Mouse (Mus musculus): ENCODE measurements at regions not wholly inside any gene's neighbourhood (a gene's known extent, or its start where the extent isn't known, plus 50 kb on each side); places are given as distances from the start of the nearest gene placed in this dataset.

DNA sequence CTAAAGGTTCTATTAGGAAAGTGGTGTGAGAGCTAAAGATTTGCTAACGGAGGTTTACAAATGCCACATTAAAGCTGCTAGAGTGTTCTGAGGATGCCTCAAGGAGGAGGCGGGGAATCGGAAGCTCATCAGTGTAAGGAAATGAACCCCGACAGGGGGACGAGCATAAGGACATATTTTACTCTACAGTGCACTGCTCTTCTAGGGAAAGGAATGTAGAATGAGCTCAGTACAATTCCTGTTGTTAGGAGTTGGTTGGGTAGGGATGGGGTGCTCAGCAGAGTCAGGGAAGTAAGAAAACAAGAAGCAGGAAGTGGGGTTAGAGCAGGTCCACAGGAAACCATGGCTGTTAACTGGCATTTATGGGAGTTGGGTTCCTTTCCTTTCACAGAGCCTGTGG is 54.6 kb downstream of the Mex3b start:
- in situ Hi-C loops (cut with MboI; ENCODE audit: low pct_unique_long_range_greater_than_20kb in 1 of 2, low sequenced_read_pairs in 2 of 2, unreplicated experiment in 1 of 2), result no loop called here

DNA sequence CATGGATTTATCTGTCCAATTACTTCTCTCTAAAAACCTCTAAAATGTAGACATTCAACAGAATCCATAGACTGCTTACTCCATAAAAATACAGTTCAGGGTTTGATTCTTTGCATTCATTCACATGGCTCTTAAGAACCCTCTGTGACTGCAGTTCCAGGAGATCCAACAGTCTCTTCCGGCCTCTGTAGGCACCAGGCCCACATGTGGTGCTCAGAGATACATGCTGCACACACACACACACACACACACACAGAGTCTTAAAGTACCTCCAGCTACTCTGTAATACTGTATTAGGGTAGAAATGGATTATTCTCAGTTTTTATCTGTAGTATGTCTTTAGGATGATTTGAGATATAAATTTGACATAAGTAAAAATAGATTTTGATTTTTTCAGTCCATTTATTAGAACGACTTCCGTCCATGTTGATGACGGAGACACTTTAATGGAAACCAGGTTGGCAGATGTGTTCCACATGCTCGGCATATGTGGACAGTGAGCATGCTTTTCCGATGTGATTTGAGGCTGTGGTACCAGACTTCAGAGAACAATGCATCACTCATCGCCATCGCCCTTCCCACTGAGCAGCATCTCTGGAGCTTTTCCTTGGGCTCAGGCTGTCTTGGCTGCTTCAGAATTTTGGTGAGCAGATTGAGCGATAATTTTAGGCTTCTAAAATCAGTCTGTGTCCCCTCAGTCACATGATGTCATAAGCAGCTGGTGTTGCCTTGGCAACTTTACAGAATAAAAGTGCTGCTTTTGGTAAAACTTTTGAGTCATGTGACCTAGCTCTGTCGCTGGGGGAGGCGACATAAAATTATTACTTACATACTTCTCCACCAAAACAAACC is 56.3 kb downstream of the Mex3b start:
- in situ Hi-C loops (cut with MboI; ENCODE audit: low pct_unique_long_range_greater_than_20kb in 1 of 2, low sequenced_read_pairs in 2 of 2, unreplicated experiment in 1 of 2), result no loop called here

DNA sequence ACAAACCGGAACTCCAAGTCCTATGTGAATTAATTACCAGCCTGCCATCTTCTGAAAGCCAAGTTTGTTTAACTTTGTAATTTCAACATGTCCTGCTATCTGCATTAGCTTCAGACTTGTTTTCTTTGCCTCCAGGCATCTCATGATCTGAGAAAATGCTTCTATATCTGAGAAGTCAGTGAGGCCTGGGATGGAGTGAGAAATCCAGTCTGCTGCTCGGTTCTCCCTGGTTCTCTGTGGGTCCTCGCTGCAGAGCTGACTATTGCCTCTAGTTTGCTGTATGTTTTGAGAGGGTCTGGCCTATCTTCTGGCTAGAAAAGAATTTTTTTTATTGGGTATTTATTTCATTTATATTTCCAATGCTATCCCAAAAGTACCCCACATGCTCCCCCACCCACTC is 57.0 kb downstream of the Mex3b start:
- in situ Hi-C loops (cut with MboI; ENCODE audit: low pct_unique_long_range_greater_than_20kb in 1 of 2, low sequenced_read_pairs in 2 of 2, unreplicated experiment in 1 of 2), result no loop called here

DNA sequence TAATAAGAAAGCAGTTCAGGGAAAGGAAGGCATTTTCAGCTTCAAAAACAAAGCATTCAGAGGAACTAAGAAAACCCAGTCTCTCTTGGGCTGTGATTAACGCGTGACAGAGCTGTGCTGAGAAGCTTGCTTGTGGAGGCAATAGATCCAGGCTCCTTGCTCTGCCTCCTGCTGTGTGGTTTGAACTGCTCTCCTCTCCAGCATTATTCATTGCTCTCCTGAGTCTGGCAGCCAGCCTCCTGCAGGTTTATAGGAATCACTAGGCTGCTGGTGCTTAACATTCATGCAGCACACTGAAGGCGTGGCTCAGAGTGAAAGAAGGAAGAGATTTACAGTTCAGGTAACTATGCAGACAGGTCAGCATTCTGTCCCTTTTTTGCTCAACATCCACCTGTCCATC is 71.2 kb downstream of the Mex3b start:
- in situ Hi-C loops (cut with MboI; ENCODE audit: low pct_unique_long_range_greater_than_20kb in 1 of 2, low sequenced_read_pairs in 2 of 2, unreplicated experiment in 1 of 2), result no loop called here

DNA sequence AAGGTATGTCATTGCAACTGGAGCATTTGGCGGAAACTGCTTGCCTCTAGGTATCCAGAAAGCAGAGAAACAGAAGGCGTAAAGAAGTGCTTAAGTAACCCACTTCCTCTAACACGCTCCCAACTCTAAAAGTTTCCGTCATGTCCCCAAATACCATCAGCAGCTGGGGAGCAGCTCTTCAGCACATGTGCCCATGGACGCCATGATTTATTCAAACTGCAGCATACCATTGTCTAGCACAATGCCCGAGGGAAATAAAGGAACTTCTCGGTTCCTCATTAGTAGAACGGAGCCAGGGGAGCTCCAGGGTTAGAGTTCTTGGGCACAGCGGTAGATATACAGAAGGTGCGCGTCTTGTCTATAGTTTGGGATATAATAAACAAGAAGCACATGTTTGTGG is 72.4 kb downstream of the Mex3b start:
- in situ Hi-C loops (cut with MboI; ENCODE audit: low pct_unique_long_range_greater_than_20kb in 1 of 2, low sequenced_read_pairs in 2 of 2, unreplicated experiment in 1 of 2), result no loop called here

DNA sequence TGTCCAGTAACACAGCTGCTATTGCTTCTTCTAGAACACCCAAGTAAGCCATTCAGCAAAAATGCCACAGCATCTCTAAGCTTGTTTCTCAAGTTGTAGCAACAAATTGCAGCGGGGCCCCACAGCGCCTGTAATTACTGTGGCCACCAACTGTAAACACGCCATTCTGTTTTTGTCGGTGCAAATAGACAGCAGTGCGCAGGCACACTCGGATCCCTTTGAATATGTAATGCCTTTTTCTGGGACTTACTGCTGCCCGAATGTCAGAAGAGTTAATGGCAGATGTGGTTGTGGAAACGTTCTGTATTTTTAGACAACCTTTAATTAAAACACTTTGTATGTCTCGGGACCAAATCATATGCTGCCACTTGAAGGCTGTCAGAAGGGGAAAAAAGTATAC is 76.2 kb downstream of the Mex3b start:
- in situ Hi-C loops (cut with MboI; ENCODE audit: low pct_unique_long_range_greater_than_20kb in 1 of 2, low sequenced_read_pairs in 2 of 2, unreplicated experiment in 1 of 2), result no loop called here

DNA sequence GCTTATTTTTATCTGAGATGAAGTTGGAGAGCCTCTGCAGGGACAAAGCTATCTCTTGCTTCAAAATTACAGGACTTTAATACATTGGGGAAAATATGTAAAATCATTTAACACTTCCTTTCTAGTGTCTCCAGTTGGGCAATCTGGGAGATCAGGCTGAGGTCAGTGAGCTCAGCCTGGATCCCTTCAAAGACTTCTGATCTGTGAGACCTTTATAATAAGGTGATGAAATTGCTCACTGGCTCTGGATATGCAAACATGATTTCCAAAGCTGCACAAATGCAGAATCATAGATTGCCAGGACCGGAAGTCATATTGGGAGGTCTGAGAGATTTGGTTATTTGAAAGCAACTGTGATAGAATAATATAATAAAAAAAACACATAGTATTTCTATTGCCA is 76.7 kb downstream of the Mex3b start:
- in situ Hi-C loops (cut with MboI; ENCODE audit: low pct_unique_long_range_greater_than_20kb in 1 of 2, low sequenced_read_pairs in 2 of 2, unreplicated experiment in 1 of 2), result no loop called here

DNA sequence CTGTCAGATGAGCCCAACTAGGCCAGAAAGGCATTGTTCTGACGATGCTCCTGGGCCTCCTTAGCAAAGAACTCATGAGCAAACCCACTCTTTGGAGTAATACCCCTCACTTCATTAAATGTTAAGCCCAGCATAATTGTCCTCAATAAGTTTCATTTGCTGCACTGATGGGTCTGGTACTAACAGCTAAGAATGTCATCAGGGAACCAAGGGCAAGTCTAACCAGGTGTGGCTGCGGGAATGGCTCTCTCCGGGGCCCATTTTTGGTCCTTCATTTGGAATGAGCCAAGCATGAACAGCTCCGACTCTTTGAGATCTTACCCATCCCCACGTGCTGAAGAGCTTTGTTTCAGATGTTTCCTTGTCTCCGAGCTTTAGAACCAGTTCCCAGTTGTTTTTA is 82.2 kb downstream of the Mex3b start:
- in situ Hi-C loops (cut with MboI; ENCODE audit: low pct_unique_long_range_greater_than_20kb in 1 of 2, low sequenced_read_pairs in 2 of 2, unreplicated experiment in 1 of 2), result no loop called here

DNA sequence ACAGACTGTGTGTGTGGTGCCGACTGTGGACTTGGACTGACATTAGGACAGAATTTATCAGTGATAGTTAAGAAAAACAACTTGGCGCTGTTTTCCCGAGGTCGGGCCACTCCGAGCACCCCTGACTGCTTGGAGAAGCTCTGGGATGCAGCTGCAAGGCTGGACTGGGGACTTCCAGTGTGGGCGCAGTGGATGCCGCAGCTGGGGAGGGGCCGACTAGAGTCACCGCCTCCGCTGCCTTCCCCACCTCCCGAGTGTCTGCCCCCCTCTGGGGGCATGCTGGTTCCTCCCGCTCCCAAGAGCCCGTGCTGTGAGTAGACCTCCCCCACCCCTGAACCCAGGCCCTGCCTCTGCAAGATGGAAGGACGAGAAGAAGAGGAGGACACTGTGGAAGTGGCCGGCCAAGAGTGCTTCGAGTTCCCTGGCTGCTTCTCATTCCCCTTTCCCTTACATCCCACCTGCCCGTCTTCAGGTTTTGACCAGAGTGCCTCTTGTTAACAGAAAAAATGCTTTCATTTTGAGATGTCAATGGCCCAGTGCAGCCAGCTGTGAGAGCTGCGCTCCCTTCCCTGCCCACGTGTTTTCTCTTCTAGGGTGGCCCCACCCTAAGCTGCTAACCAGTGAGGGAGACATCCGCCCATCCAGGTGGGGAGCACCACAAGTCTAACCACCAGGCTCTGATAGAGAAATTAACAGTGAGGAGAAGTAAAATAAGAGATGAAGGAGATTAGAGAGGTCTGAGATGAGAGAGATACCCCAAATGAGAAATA is 90.3 kb downstream of the Mex3b start:
- in situ Hi-C loops (cut with MboI; ENCODE audit: low pct_unique_long_range_greater_than_20kb in 1 of 2, low sequenced_read_pairs in 2 of 2, unreplicated experiment in 1 of 2), result no loop called here

DNA sequence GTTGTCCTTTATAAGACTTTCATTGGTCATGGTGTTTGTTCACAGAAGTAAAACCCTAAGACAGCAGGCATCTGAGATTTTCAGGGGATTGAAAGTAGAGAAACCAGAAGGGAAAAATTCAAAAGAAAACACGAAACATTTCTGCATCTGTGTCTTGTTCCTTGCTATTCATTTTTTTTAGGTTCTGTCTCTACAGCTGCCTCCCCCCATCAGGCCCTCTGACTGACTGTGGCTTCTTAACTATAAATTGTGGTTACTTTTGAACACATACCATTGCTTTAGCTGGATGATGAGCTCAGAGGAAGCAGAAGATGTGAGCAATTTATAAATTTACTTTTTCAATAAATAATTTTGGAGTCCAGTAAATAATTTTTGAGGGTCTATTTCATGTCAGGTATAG is 103.5 kb downstream of the Mex3b start:
- in situ Hi-C loops (cut with MboI; ENCODE audit: low pct_unique_long_range_greater_than_20kb in 1 of 2, low sequenced_read_pairs in 2 of 2, unreplicated experiment in 1 of 2), result no loop called here

DNA sequence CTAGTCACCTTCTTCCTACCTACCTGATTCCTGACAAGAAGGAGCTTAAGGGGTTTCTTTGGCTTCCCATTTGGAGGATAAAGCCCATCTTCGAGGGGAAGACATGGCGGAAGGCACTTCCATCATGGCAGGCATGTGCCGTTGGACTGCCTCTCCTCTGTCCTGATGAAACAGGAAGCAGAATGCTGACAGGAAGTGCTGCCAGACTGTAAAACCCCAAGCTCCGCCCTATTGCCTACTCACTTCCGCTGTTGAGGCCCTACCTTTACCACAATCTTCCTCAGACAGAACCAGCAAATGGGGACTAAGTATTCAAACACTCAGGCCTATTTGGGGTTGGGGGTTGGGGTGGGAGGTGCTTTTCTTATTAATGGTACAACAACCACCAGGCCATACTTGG is 104.1 kb downstream of the Mex3b start:
- in situ Hi-C loops (cut with MboI; ENCODE audit: low pct_unique_long_range_greater_than_20kb in 1 of 2, low sequenced_read_pairs in 2 of 2, unreplicated experiment in 1 of 2), result no loop called here

DNA sequence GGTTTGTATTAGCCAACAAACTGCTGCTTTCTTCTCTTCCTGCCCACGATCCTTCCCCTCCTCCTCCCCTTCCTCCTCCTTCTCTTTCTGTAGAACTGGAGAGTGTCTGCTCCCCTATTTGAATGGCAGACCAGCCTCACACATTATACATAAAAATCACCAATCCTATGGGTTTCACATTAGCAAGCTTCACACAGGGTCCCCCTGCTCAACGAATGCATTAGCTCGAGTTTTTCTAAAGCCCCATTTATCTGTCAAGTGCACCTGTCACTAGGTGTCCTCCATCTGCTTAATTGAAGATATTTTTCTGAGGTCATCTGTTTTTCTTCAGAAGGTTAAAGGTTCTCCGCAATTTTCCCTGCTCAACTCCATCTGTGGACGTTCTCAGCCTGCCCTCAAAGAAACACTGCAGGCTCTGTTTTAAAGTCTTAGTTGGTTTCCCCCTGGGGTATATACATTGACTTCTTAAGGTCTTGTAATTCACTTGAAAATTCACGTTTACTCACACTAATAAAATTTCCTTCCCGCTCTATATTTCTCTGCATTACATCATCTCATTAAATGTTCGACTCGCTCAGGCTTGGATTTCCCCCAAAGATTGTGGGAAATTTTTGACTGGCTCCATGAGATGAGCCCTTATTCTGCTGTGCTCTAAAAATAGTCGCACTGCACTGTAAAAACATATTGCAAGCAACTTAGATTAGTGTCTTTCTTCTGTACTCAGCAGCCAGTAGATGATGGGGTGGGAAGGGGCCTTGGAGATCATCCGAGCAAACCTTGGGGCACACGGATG is 105.3 kb downstream of the Mex3b start:
- in situ Hi-C loops (cut with MboI; ENCODE audit: low pct_unique_long_range_greater_than_20kb in 1 of 2, low sequenced_read_pairs in 2 of 2, unreplicated experiment in 1 of 2), result no loop called here

DNA sequence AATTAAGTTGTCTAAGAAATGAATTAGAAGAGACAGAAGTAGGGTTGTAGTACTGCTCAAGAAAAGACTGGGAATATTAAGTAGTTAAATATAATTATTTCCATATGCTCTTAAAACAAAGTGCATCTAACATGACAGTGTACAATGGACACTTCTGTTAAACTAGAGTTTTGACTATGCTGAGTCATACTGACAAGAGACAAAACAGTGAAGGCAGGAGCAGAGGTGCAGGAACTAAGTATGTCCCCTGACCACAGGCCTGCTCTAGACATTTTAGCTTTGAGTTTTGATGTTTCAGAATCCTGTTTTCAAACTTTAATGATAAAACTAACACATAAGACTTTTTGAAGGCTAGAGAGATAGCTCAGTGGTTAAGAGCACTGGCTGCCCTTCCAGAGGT is 123.6 kb downstream of the Mex3b start:
- in situ Hi-C loops (cut with MboI; ENCODE audit: low pct_unique_long_range_greater_than_20kb in 1 of 2, low sequenced_read_pairs in 2 of 2, unreplicated experiment in 1 of 2), result no loop called here

DNA sequence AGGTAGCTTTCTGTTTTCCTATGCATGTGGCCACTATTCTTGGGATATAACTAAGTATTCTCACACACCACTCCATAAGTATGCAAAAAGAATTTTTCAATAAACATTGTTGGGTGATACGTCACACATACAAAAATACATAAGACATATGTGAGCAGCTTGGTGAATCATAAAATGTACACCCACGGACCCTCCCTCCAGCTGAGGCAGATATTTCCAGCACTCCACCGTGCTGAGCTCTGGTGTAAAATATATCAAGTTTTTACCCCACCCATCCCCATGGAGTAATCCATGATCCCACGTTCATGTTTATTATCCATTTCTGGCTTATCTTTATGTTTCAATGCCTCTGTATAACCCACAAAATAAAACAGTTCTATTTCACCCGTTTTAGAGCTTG is 126.0 kb downstream of the Mex3b start:
- in situ Hi-C loops (cut with MboI; ENCODE audit: low pct_unique_long_range_greater_than_20kb in 1 of 2, low sequenced_read_pairs in 2 of 2, unreplicated experiment in 1 of 2), result no loop called here

DNA sequence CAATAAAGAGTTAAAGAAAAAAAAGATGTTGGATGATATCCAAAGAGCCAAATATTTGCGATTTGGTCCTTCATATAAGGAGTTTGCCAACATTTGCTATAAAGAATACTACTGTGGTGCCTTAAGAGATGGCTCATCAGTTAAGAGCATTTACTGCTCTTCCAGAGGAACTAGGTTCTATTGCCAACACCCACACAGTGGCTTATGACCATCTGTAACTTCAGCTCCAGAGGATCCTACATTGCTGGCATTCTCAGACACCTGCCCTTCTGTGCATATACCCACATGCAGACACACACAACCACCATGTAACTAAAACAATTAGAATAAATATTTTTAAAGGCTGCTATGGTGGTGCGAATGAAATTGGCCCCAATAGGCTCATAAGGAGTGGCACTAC is 131.7 kb downstream of the Mex3b start:
- in situ Hi-C loops (cut with MboI; ENCODE audit: low pct_unique_long_range_greater_than_20kb in 1 of 2, low sequenced_read_pairs in 2 of 2, unreplicated experiment in 1 of 2), result no loop called here

DNA sequence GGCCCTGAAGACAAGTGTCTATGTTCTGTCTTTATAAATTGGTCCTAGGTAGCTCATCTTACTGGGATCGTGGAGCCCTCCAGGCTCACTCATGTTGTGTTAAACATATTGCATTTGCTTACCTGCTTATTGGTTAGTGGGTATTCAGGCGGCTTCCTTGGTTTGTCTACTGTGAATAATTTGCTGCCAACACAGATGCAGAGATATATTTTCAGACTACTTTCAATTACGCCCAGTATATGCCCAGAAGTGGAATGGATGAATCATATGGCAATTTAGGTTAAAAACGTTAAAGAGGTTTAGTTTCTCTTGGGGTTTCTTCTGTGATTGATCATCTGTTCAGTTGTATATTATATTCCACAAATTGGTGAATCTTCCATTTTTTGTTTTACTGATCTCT is 140.4 kb downstream of the Mex3b start:
- in situ Hi-C loops (cut with MboI; ENCODE audit: low pct_unique_long_range_greater_than_20kb in 1 of 2, low sequenced_read_pairs in 2 of 2, unreplicated experiment in 1 of 2), result no loop called here

DNA sequence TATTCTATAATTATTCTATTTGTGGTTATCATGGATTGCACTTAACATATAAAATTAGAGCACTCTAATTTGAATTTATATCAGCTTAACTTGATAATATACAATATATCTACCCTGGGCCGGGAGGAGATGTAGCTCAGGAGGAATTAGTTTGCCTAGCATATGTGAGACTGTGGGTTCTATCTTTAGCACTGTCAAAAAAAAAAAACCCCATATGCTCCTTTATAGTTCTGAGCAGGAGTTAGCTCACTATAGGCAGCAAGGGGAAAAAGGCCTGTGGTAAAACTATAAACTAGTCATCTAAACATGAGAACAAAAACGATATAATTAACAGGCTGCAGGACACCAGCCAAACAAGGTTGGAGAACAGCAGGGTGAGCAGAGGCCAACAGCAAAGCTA is 145.0 kb downstream of the Mex3b start:
- in situ Hi-C loops (cut with MboI; ENCODE audit: low pct_unique_long_range_greater_than_20kb in 1 of 2, low sequenced_read_pairs in 2 of 2, unreplicated experiment in 1 of 2), result no loop called here

DNA sequence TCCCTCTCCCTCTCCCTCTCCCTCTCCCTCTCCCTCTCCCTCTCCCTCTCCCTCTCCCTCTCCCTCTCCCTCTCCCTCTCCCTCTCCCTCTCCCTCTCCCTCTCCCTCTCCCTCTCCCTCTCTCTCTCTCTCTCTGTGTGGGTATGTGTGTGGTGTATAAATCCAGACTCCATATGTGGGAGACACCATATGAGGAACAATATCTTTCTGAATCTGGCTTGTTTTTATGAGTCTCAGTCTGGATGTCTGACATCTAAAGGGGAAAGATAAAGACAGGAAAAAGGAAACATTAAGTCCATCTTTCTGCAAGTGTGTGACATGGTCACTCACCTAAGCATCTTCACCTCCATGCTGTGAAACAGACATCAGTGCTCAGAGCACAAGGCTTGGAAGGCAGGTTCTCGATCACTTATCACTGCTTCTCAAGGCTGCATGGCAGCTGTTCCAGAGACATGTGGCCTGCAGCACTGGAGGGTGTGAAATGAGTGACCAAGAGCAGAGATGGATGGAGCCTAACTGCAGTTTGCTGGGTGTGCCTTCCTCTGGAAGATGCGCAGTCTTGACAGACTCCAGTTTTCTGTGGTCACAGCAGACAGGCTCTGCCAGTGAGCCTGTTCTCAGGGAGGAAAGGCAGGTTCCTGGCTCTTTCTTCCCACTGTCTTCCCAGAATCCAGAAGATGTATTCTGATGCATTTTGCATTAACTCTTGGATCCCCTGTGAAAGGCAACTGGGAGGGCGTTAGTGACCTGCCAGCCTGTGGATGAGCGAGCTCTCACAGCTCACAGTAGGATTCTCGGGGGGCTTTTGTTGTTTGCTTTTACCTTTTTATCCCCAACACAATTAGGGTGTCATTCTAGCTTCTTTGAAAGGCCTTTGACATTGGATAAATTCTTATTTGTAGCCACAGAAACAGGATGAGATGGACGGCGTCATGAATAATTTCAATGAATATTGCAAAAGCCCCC is 147.9 kb downstream of the Mex3b start:
- in situ Hi-C loops (cut with MboI; ENCODE audit: low pct_unique_long_range_greater_than_20kb in 1 of 2, low sequenced_read_pairs in 2 of 2, unreplicated experiment in 1 of 2), result no loop called here
